Mouse (Mus musculus) cerebellum, adult 2 months (tissue): ENCODE results near the gene Tfeb.

Experiments
- CTCF ChIP-seq: fragments of 200-500 bp; IDR thresholded peaks from 2 replicates; pipeline ENCODE4 v1.5.1; 2011; ENCODE audit warnings: low read depth, mild to moderate bottlenecking, control low read depth, low read length, moderate library complexity, borderline replicate concordance; ENCODE audit not compliant: insufficient read depth
- POLR2A ChIP-seq: fragments of 200-500 bp; IDR thresholded peaks from 2 replicates; pipeline ENCODE4 v1.6.1; 2011; ENCODE audit warnings: low read length, control low read depth, borderline replicate concordance; ENCODE audit not compliant: insufficient read depth

DNA sequence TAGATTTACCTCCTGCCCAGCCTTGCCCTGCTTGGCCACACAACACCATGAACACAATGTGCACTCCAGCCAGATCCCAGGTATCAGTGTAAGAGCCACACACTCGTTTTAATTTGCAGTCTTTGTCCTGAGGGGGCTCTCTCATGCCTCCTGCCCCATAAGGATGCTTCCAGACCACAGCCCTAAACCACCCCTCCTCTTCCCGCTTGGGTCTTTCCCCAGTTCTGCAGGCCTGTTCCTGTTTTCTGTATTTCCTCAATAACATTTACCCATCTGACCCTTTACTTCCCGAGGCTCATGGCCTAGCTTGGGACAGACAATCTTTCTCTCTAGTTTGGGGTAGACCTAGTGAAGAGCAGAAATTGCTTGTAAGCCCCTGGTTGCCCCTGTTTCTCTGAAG, 21.8 kb upstream of the Tfeb start:
- TF ChIP-seq CTCF (no peak), POLR2A (no peak)
